Mouse (Mus musculus): ENCODE measurements at regions not wholly inside any gene's neighbourhood (a gene's known extent, or its start where the extent isn't known, plus 50 kb on each side); places are given as distances from the start of the nearest gene placed in this dataset.
A peak's percentile ranks its signal among the peaks of the same experiment; 100 is the strongest.

DNA sequence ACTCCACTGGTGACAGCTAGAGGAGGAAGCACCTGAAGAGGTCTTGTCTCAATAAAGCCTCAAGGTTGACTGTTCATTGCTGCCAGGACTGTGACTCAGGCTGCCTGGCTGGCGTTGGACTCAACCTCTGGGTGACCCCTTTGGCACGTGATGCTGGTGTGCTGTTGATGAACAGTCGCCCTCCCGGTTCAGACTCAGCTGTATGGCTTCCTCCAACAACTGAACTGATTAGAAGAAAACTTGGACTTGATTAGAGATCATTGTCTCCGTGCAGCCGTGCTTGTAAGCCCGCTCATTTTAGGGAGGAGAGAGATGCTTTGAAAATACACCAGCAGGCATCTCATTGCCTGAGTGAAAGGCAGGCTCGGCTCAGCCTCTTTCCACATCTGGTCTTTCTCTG, 103.2 kb upstream of the Nxpe4 start:
- no peaks in the 10 kb centered on the region for H3K9me3 ChIP-seq (replicated peaks; ENCODE audit: control insufficient read depth, low read length)
- no peak overlapping the region for H3K9ac ChIP-seq (replicated peaks; ENCODE audit: low read length)
- H3K4me1 ChIP-seq (ENCODE audit: control insufficient read depth, insufficient read depth, low read length): no peaks in the 10 kb centered on the region
- no peak overlapping the region for H3K4me2 ChIP-seq (ENCODE audit: low read depth, low read length)
- H3K4me3 ChIP-seq (ENCODE audit: low read depth, low read length): no peak overlapping the region
- H3K36me3 ChIP-seq (replicated peaks; ENCODE audit: control insufficient read depth, insufficient read depth, low read depth, low read length): no peaks in the 10 kb centered on the region
- 59% methylated on average over 8 of the region's 8 CpGs for WGBS
- ATAC-seq (replicated peaks; ENCODE audit: insufficient number of reproducible peaks, low FRiP score, low TSS enrichment, low read depth) (no peak; the same call in 1 of the 2 replicates), DNase-seq (ENCODE audit: low spot score) (peak; percentile 23)
- H3K27ac ChIP-seq (replicated peaks; ENCODE audit: low read depth, low read length): no peak overlapping the region
- H3K27me3 ChIP-seq (ENCODE audit: control insufficient read depth, insufficient read depth, low read length): no peaks in the 10 kb centered on the region

DNA sequence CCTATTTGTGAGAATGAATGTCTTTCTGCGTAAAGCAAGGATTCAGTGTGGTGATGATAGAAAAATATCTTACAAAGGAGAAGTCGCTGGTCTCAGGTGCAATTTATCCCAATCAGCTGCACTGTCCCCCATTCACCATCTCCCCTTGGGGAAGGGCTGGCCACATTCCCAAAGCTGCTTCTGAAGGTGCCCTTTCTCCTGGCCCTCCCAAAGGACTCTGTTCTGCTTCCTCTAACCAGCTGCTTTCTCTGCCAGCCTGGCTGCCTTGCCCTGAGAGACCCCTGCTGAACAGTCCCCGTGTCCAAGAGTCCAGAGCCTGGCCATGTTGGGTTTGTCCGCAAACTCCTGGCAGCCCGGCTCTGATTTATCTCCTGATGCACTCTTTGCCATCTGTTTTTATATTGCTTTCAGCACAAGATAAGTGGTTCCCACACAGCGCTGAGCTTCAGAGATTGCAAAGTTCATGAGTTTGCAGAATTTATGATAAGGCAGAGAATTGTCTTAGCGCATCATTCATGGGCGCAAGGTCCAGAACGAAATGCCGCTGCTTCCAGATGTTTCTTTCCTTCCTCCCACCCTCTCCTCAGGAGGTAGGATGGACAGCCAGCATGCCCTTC, 102.2 kb upstream of the Nxpe4 start:
- Histone ChIP-seq H3K27ac (replicated peaks; ENCODE audit: low read depth, low read length) (no peak overlapping the region), H3K4me2 (ENCODE audit: low read depth, low read length) (no peak overlapping the region), H3K4me3 (ENCODE audit: low read depth, low read length) (no peak overlapping the region), H3K9ac (replicated peaks; ENCODE audit: low read length) (no peak overlapping the region), H3K4me1 (ENCODE audit: control insufficient read depth, insufficient read depth, low read length) (no peaks in the 10 kb centered on the region), H3K36me3 (replicated peaks; ENCODE audit: control insufficient read depth, insufficient read depth, low read depth, low read length) (no peaks in the 10 kb centered on the region), H3K27me3 (ENCODE audit: control insufficient read depth, insufficient read depth, low read length) (no peaks in the 10 kb centered on the region), H3K9me3 (replicated peaks; ENCODE audit: control insufficient read depth, low read length) (no peaks in the 10 kb centered on the region)
- no peak for DNase-seq (ENCODE audit: low spot score)
- ATAC-seq (replicated peaks; ENCODE audit: insufficient number of reproducible peaks, low FRiP score, low TSS enrichment, low read depth): no peak
- 93% methylated on average over 10 of the region's 10 CpGs for WGBS

DNA sequence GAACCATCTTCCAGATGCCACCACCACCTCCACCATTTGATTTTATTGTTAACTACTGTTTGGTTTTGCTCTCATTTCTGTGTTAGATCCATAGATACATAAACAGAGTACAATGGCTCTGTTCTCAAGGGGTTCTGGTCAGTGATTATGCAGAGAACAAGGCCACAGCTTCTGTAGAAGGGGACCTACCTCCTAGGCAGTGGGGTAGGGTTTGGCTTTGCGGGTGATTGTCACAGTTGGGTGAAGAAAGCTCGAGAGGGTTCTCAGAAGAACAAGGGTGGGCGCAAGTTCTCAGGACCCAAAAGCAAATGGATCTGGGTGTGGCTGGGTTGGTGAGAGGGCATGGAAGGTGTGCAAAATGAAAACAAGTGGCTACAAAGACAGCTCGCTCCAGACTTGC, 100.8 kb upstream of the Nxpe4 start:
- Histone ChIP-seq H3K9ac (replicated peaks; ENCODE audit: low read length) (no peak overlapping the region), H3K4me1 (ENCODE audit: control insufficient read depth, insufficient read depth, low read length) (no peaks in the 10 kb centered on the region), H3K4me2 (ENCODE audit: low read depth, low read length) (no peak overlapping the region), H3K9me3 (replicated peaks; ENCODE audit: control insufficient read depth, low read length) (no peaks in the 10 kb centered on the region), H3K4me3 (ENCODE audit: low read depth, low read length) (no peak overlapping the region), H3K36me3 (replicated peaks; ENCODE audit: control insufficient read depth, insufficient read depth, low read depth, low read length) (no peaks in the 10 kb centered on the region), H3K27me3 (ENCODE audit: control insufficient read depth, insufficient read depth, low read length) (no peaks in the 10 kb centered on the region), H3K27ac (replicated peaks; ENCODE audit: low read depth, low read length) (no peak overlapping the region)
- DNase-seq (ENCODE audit: low spot score) (no peak), ATAC-seq (replicated peaks; ENCODE audit: insufficient number of reproducible peaks, low FRiP score, low TSS enrichment, low read depth) (no peak)
- 91% methylated on average over 4 of the region's 4 CpGs for WGBS

DNA sequence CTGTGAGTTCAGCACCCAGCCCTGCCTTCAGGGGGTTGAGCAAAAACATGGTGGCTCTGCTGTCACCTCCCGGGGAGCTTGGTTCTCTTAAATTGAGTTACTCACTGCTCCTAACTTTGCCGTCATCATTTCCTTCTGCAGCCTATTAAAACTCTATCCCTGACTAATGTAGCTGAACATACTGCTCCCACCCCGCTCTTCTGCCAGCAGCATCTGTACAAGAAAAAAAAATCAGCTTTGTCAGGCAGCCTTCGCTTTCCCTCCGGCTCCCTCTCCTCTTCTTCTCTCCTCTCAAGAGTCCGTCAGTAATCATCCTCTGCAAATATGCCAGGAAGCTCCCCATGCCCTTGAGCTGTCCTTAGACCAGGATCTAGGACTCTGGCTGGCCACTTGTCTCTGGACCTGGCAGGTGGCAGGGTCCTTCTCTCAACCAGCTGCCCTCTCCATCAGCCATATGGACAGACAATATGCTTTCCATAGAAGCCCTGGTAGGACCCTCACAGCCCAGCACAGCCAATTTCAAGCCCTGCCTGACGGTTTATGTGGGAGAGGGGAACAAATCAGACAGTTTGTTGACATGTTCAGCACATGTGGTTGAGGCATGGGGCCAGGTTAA, 95.0 kb upstream of the Nxpe4 start:
- Histone ChIP-seq H3K36me3 (replicated peaks; ENCODE audit: control insufficient read depth, insufficient read depth, low read depth, low read length) (no peaks in the 10 kb centered on the region), H3K9ac (replicated peaks; ENCODE audit: low read length) (no peak overlapping the region), H3K4me3 (ENCODE audit: low read depth, low read length) (no peak overlapping the region), H3K27me3 (ENCODE audit: control insufficient read depth, insufficient read depth, low read length) (no peaks in the 10 kb centered on the region), H3K27ac (replicated peaks; ENCODE audit: low read depth, low read length) (no peak overlapping the region), H3K9me3 (replicated peaks; ENCODE audit: control insufficient read depth, low read length) (no peaks in the 10 kb centered on the region), H3K4me2 (ENCODE audit: low read depth, low read length) (no peak overlapping the region), H3K4me1 (ENCODE audit: control insufficient read depth, insufficient read depth, low read length) (no peaks in the 10 kb centered on the region)
- 72% methylated on average over 7 of the region's 7 CpGs for WGBS
- no peak for ATAC-seq (replicated peaks; ENCODE audit: insufficient number of reproducible peaks, low FRiP score, low TSS enrichment, low read depth)
- DNase-seq (ENCODE audit: low spot score): no peak

DNA sequence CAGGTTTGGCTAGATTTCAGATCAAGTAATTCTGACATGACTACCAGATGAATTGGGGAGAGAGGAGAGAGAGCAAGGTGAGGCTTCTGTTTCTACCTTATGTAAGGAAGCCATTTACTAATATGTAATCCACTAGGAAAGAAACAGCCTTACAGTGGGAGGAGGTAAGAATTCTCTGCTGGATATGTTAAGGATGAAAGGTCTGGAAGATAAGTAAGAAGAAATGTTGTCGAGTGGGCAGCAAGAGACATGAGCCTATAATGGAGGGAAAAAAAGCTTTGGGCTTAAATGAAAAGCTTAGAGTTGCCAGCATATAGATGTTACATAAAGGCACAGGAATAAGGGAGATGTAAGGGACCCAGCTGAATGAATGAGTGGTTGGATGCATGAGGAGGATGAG, 89.2 kb upstream of the Nxpe4 start:
- Histone ChIP-seq H3K27me3 (ENCODE audit: control insufficient read depth, insufficient read depth, low read length) (no peaks in the 10 kb centered on the region), H3K4me2 (ENCODE audit: low read depth, low read length) (no peak overlapping the region), H3K36me3 (replicated peaks; ENCODE audit: control insufficient read depth, insufficient read depth, low read depth, low read length) (no peaks in the 10 kb centered on the region), H3K9me3 (replicated peaks; ENCODE audit: control insufficient read depth, low read length) (no peaks in the 10 kb centered on the region), H3K9ac (replicated peaks; ENCODE audit: low read length) (no peak overlapping the region), H3K4me3 (ENCODE audit: low read depth, low read length) (no peak overlapping the region), H3K27ac (replicated peaks; ENCODE audit: low read depth, low read length) (no peak overlapping the region), H3K4me1 (ENCODE audit: control insufficient read depth, insufficient read depth, low read length) (no peaks in the 10 kb centered on the region)
- no peak for DNase-seq (ENCODE audit: low spot score)
- 67% methylated on average over 1 of the region's 1 CpGs for WGBS
- no peak for ATAC-seq (replicated peaks; ENCODE audit: insufficient number of reproducible peaks, low FRiP score, low TSS enrichment, low read depth)

DNA sequence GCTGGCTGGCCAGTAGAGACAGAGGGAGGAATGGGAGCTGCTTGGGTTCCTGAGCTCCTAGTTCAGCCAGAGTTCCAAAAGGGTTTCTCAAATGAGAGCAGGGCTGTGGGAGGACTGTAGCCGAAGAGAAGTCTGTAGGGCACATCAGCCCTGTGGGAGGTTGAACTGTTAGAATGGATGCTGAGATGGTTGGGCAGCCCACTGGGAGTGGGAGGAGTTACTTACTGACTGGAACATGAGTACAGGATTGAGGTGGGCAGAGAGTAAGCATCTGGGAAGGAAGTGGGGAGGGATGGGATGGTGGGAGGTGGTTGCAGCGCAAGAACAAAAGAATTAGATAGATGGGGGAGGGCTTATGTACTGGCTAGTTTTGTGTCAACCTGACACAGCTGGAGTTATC, 88.7 kb upstream of the Nxpe4 start:
- no peak overlapping the region for H3K4me2 ChIP-seq (ENCODE audit: low read depth, low read length)
- DNase-seq (ENCODE audit: low spot score) (no peak), ATAC-seq (replicated peaks; ENCODE audit: insufficient number of reproducible peaks, low FRiP score, low TSS enrichment, low read depth) (no peak)
- no peak overlapping the region for H3K27ac ChIP-seq (replicated peaks; ENCODE audit: low read depth, low read length)
- H3K36me3 ChIP-seq (replicated peaks; ENCODE audit: control insufficient read depth, insufficient read depth, low read depth, low read length): no peaks in the 10 kb centered on the region
- no peak overlapping the region for H3K4me3 ChIP-seq (ENCODE audit: low read depth, low read length)
- WGBS: 70% methylated on average over 2 of the region's 2 CpGs
- H3K9me3 ChIP-seq (replicated peaks; ENCODE audit: control insufficient read depth, low read length): no peaks in the 10 kb centered on the region
- H3K27me3 ChIP-seq (ENCODE audit: control insufficient read depth, insufficient read depth, low read length): no peaks in the 10 kb centered on the region
- no peak overlapping the region for H3K9ac ChIP-seq (replicated peaks; ENCODE audit: low read length)
- H3K4me1 ChIP-seq (ENCODE audit: control insufficient read depth, insufficient read depth, low read length): no peaks in the 10 kb centered on the region

DNA sequence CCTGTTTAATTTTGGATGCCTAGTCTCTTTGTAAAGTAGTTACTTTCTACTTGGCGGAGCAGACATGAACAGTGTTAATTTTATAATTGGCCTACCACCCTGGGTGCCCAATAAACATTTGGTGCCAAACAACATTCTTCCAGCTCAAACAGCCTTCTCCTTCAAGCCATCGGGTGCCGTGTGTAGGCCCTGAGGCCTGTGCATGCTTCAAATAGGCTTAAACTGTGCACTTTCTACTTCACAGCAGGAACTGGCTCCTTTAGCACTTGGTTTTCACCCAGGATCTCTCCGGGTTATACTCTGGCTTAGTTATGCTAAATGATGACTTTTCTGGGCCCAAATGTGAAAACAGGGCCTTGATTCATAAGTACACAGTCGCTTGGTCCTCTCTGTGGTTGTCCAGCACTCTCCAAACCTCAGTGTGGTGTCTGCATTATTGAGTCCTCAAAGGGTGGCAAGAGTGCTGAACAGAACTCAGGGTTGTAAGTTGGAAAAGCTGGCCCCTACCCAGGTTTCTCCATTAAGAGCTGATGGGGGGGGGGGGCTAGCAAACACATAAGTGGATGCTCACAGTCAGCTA, 86.1 kb upstream of the Nxpe4 start:
- Histone ChIP-seq H3K27me3 (ENCODE audit: control insufficient read depth, insufficient read depth, low read length) (no peaks in the 10 kb centered on the region), H3K4me3 (ENCODE audit: low read depth, low read length) (no peak overlapping the region), H3K4me2 (ENCODE audit: low read depth, low read length) (no peak overlapping the region), H3K36me3 (replicated peaks; ENCODE audit: control insufficient read depth, insufficient read depth, low read depth, low read length) (no peaks in the 10 kb centered on the region), H3K9me3 (replicated peaks; ENCODE audit: control insufficient read depth, low read length) (no peaks in the 10 kb centered on the region), H3K4me1 (ENCODE audit: control insufficient read depth, insufficient read depth, low read length) (no peaks in the 10 kb centered on the region), H3K27ac (replicated peaks; ENCODE audit: low read depth, low read length) (no peak overlapping the region), H3K9ac (replicated peaks; ENCODE audit: low read length) (no peak overlapping the region)
- DNase-seq (ENCODE audit: low spot score) (no peak), ATAC-seq (replicated peaks; ENCODE audit: insufficient number of reproducible peaks, low FRiP score, low TSS enrichment, low read depth) (no peak)
- WGBS: 79% methylated on average over 5 of the region's 5 CpGs

DNA sequence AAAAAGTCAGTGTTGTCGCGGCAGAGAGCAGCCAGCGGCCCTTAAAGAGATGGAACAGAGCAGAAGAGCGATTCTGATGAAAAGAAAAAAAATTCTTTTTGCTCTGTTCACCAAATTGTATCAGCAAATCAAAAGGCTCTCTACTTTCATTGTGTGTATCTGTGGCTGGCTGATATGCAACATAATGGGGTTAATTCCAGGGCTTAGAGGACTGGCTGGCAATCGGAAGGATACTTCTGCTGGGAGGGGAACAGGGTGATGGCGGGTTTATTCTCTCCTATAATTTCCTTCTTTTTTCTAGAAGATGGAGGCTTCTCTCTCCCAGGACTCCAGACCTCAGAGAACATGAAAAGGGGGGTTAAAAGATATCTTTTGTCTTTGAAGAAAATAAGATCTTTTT, 79.4 kb upstream of the Nxpe4 start:
- Histone ChIP-seq H3K4me1 (ENCODE audit: control insufficient read depth, insufficient read depth, low read length) (no peaks in the 10 kb centered on the region), H3K9me3 (replicated peaks; ENCODE audit: control insufficient read depth, low read length) (no peaks in the 10 kb centered on the region), H3K4me2 (ENCODE audit: low read depth, low read length) (no peak overlapping the region), H3K27me3 (ENCODE audit: control insufficient read depth, insufficient read depth, low read length) (no peaks in the 10 kb centered on the region), H3K4me3 (ENCODE audit: low read depth, low read length) (no peak overlapping the region), H3K27ac (replicated peaks; ENCODE audit: low read depth, low read length) (no peak overlapping the region), H3K9ac (replicated peaks; ENCODE audit: low read length) (no peak overlapping the region), H3K36me3 (replicated peaks; ENCODE audit: control insufficient read depth, insufficient read depth, low read depth, low read length) (no peaks in the 10 kb centered on the region)
- DNase-seq (ENCODE audit: low spot score) (no peak), ATAC-seq (replicated peaks; ENCODE audit: insufficient number of reproducible peaks, low FRiP score, low TSS enrichment, low read depth) (no peak)
- WGBS: 50% methylated on average over 6 of the region's 6 CpGs
